Mouse (Mus musculus): Measurements from ENCODE around the gene Arrb1.

DNA sequence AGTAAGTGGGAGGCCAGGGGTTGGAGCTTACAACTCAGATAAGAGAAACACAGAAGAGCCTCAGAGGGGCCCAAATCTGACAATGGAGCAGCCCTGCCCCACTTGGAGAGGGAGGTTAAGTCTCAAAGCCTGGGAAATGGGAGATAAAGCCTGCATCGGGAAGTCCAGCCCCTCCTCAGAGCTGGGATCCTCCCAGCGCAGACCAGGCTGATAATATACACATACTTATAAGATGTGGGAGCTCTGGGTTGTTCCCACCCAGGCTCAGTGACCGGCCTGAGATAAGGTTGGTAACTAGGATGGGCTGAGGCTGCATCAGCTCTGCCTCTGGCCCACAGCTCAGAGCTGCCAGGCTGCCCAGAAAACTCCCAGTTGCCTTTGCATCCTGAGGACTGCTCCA, 106.8 kb downstream of the Arrb1 start:
- TF ChIP-seq CTCF (IDR thresholded peaks at IDR 0.05; ENCODE audit: control insufficient read depth, insufficient read depth, insufficient replicate concordance, low read depth, low read length) (no peak), POLR2A (IDR thresholded peaks at IDR 0.05; ENCODE audit: control insufficient read depth, low read depth, low read length) (no peak)

All from testis, adult 2 months (tissue).